Mouse (Mus musculus): ENCODE measurements around the gene Trim33. TPM values are rescaled to one million over a fixed set of nuclear protein-coding genes. Genes with fewer than 3 reads are reported as not detected.

The Trim33 gene
- polyA plus RNA-seq, 1 experiment from 2014 or later, result 9.8 TPM

- 80% methylated on average over 11 of the region's 11 CpGs for WGBS
- Histone ChIP-seq H3K27me3 (replicated peaks) (no peaks in the 10 kb centered on the region), H3K9me3 (no peaks in the 10 kb centered on the region), H3K4me2 (no peak overlapping the region), H3K27ac (replicated peaks) (no peak overlapping the region), H3K4me1 (no peaks in the 10 kb centered on the region), H3K9ac (no peak overlapping the region), H3K4me3 (no peak overlapping the region), H3K36me3 (peaks cover 5% of the 10 kb centered on the region; the same call in 1 of the 2 replicates)
- ATAC-seq (ENCODE audit: extremely low read depth, insufficient number of reproducible peaks, low FRiP score, low TSS enrichment), result no peak
Observed at GRCm38 (mm10) chr3:103364182-103364945, 85.3 kb downstream of the Trim33 start.

- ATAC-seq (ENCODE audit: extremely low read depth, insufficient number of reproducible peaks, low FRiP score, low TSS enrichment), result no peak
- H3K27ac ChIP-seq (replicated peaks), result no peak overlapping the region
- WGBS, result 79% methylated on average over 11 of the region's 11 CpGs
- no peak overlapping the region for H3K4me3 ChIP-seq
- H3K4me2 ChIP-seq, result no peak overlapping the region
- H3K9ac ChIP-seq, result no peak overlapping the region
- no peaks in the 10 kb centered on the region for H3K36me3 ChIP-seq
- H3K27me3 ChIP-seq (replicated peaks), result no peaks in the 10 kb centered on the region
- no peaks in the 10 kb centered on the region for H3K4me1 ChIP-seq
- H3K9me3 ChIP-seq, result no peaks in the 10 kb centered on the region
Observed at GRCm38 (mm10) chr3:103367176-103367970, 88.3 kb downstream of the Trim33 start.

GRCm38 (mm10) chr3:103368731-103369130 lies 89.6 kb downstream of the Trim33 start:
- WGBS, result 81% methylated on average over 3 of the region's 3 CpGs
- no peak for ATAC-seq (ENCODE audit: extremely low read depth, insufficient number of reproducible peaks, low FRiP score, low TSS enrichment)
- H3K9me3 ChIP-seq, result no peaks in the 10 kb centered on the region
- no peak overlapping the region for H3K4me2 ChIP-seq
- H3K9ac ChIP-seq, result no peak overlapping the region
- 0 out of 2 replicates have a peak, but pooled peaks cover 3% of the 10 kb centered on the region for H3K27me3 ChIP-seq (replicated peaks)
- H3K4me3 ChIP-seq, result no peak overlapping the region
- H3K27ac ChIP-seq (replicated peaks), result no peak overlapping the region
- no peaks in the 10 kb centered on the region for H3K4me1 ChIP-seq
- no peaks in the 10 kb centered on the region for H3K36me3 ChIP-seq

GRCm38 (mm10) chr3:103374028-103374427 lies 94.9 kb downstream of the Trim33 start:
- Histone ChIP-seq H3K4me1 (peaks cover 5% of the 10 kb centered on the region; the same call in 1 of the 2 replicates), H3K4me3 (no peak overlapping the region), H3K9ac (no peak overlapping the region), H3K27ac (replicated peaks) (no peak overlapping the region), H3K4me2 (no peak overlapping the region), H3K9me3 (no peaks in the 10 kb centered on the region), H3K36me3 (no peaks in the 10 kb centered on the region), H3K27me3 (replicated peaks) (0 out of 2 replicates have a peak, but pooled peaks cover 4% of the 10 kb centered on the region)
- no peak for ATAC-seq (ENCODE audit: extremely low read depth, insufficient number of reproducible peaks, low FRiP score, low TSS enrichment)
- WGBS, result 35% methylated on average over 8 of the region's 8 CpGs

- 50% methylated on average over 14 of the region's 14 CpGs for WGBS
- Histone ChIP-seq H3K4me2 (no peak overlapping the region), H3K4me3 (no peak overlapping the region), H3K4me1 (peaks cover 5% of the 10 kb centered on the region; the same call in 1 of the 2 replicates), H3K9ac (no peak overlapping the region), H3K27me3 (replicated peaks) (0 out of 2 replicates have a peak, but pooled peaks cover 4% of the 10 kb centered on the region), H3K36me3 (no peaks in the 10 kb centered on the region), H3K9me3 (no peaks in the 10 kb centered on the region), H3K27ac (replicated peaks) (no peak overlapping the region)
- no peak for ATAC-seq (ENCODE audit: extremely low read depth, insufficient number of reproducible peaks, low FRiP score, low TSS enrichment)
Observed at GRCm38 (mm10) chr3:103375181-103375855, 96.2 kb downstream of the Trim33 start.

GRCm38 (mm10) chr3:103378018-103378417 lies 98.9 kb downstream of the Trim33 start:
- no peak overlapping the region for H3K9ac ChIP-seq
- H3K9me3 ChIP-seq, result peaks cover 4% of the 10 kb centered on the region; the same call in 1 of the 2 replicates
- peaks cover 5% of the 10 kb centered on the region; the same call in 1 of the 2 replicates for H3K4me1 ChIP-seq
- no peaks in the 10 kb centered on the region for H3K36me3 ChIP-seq
- H3K4me2 ChIP-seq, result no peak overlapping the region
- H3K27ac ChIP-seq (replicated peaks), result no peak overlapping the region
- ATAC-seq (ENCODE audit: extremely low read depth, insufficient number of reproducible peaks, low FRiP score, low TSS enrichment), result no peak
- H3K4me3 ChIP-seq, result no peak overlapping the region
- 0 out of 2 replicates have a peak, but pooled peaks cover 4% of the 10 kb centered on the region for H3K27me3 ChIP-seq (replicated peaks)

GRCm38 (mm10) chr3:103379371-103379770 lies 100.3 kb downstream of the Trim33 start:
- Histone ChIP-seq H3K27me3 (replicated peaks) (no peaks in the 10 kb centered on the region), H3K9me3 (peaks cover 5% of the 10 kb centered on the region; the same call in 1 of the 2 replicates), H3K4me2 (no peak overlapping the region), H3K4me3 (no peak overlapping the region), H3K27ac (replicated peaks) (no peak overlapping the region), H3K9ac (no peak overlapping the region), H3K36me3 (no peaks in the 10 kb centered on the region), H3K4me1 (peaks cover 5% of the 10 kb centered on the region; the same call in 1 of the 2 replicates)
- 78% methylated on average over 3 of the region's 3 CpGs for WGBS
- no peak for ATAC-seq (ENCODE audit: extremely low read depth, insufficient number of reproducible peaks, low FRiP score, low TSS enrichment)

GRCm38 (mm10) chr3:103380814-103381213 lies 101.7 kb downstream of the Trim33 start:
- no peak overlapping the region for H3K27ac ChIP-seq (replicated peaks)
- no peak overlapping the region for H3K4me2 ChIP-seq
- H3K9ac ChIP-seq, result no peak overlapping the region
- H3K9me3 ChIP-seq, result peaks cover 5% of the 10 kb centered on the region; the same call in 1 of the 2 replicates
- no peak overlapping the region for H3K4me3 ChIP-seq
- 79% methylated on average over 8 of the region's 8 CpGs for WGBS
- no peaks in the 10 kb centered on the region for H3K36me3 ChIP-seq
- ATAC-seq (ENCODE audit: extremely low read depth, insufficient number of reproducible peaks, low FRiP score, low TSS enrichment), result no peak
- peaks cover 13% of the 10 kb centered on the region for H3K4me1 ChIP-seq
- no peaks in the 10 kb centered on the region for H3K27me3 ChIP-seq (replicated peaks)

- Histone ChIP-seq H3K9me3 (peaks cover 5% of the 10 kb centered on the region; the same call in 1 of the 2 replicates), H3K4me1 (peaks cover 13% of the 10 kb centered on the region), H3K27ac (replicated peaks) (no peak overlapping the region), H3K4me2 (no peak overlapping the region), H3K27me3 (replicated peaks) (no peaks in the 10 kb centered on the region), H3K4me3 (no peak overlapping the region), H3K36me3 (no peaks in the 10 kb centered on the region), H3K9ac (no peak overlapping the region)
- ATAC-seq (ENCODE audit: extremely low read depth, insufficient number of reproducible peaks, low FRiP score, low TSS enrichment), result no peak
- 90% methylated on average over 6 of the region's 6 CpGs for WGBS
Observed at GRCm38 (mm10) chr3:103381441-103381840, 102.3 kb downstream of the Trim33 start.

GRCm38 (mm10) chr3:103382872-103383567 lies 103.9 kb downstream of the Trim33 start:
- Histone ChIP-seq H3K27me3 (replicated peaks) (no peaks in the 10 kb centered on the region), H3K27ac (replicated peaks) (no peak overlapping the region), H3K36me3 (no peaks in the 10 kb centered on the region), H3K4me3 (peak overlapping the region; percentile 7; the same call in 1 of the 2 replicates), H3K4me1 (peaks cover 11% of the 10 kb centered on the region), H3K4me2 (peak overlapping the region; percentile 43), H3K9me3 (peaks cover 5% of the 10 kb centered on the region; the same call in 1 of the 2 replicates), H3K9ac (no peak overlapping the region; the same call in 1 of the 2 replicates)
- no peak; the same call in 1 of the 2 replicates for ATAC-seq (ENCODE audit: extremely low read depth, insufficient number of reproducible peaks, low FRiP score, low TSS enrichment)
- WGBS, result 18% methylated on average over 17 of the region's 17 CpGs
